Mouse (Mus musculus) layer of hippocampus, adult 6 months (tissue): ENCODE data around the gene Skp2. TPM values are rescaled to one million over a fixed set of nuclear protein-coding genes. Genes with fewer than 3 reads are reported as not detected.

Experiments used
- long read RNA-seq, 2 experiments: library from polyadenylated mRNA; unstranded; transcript quantifications; one replicate each; pipeline ENCODE4 v2.0.0; 2019 to 2020
- polyA plus RNA-seq: library from polyadenylated mRNA; unstranded; fragments of <200 nt; fragmentation: Nextera tagmentation; gene quantifications from 2 replicates; pipeline ENCODE4 v1.2.3, GENCODE M21; 2021

Skp2 gene
- polyA plus RNA-seq, result 1.3 and 1.7 TPM in 2 replicates
- long read RNA-seq, experiment 1, transcript Skp2-201 (10 exons, 3,118 nt), result major isoform, 6 of 7 reads
- long read RNA-seq, experiment 1, partial matches to known transcripts, result 1 of 7 reads
- long read RNA-seq, experiment 1, other reads (novel, unspliced or antisense), result 0 of 7 reads
- long read RNA-seq, experiment 2, full-length matches to known transcripts, result 18 of 21 reads
- long read RNA-seq, experiment 2, partial matches to known transcripts, result 0 of 21 reads
- long read RNA-seq, experiment 2, other reads (novel, unspliced or antisense), result 3 of 21 reads

GRCm38 (mm10) chr15:9155325-9155724 lies at the start of gene Skp2:
TSS of gene Skp2 (minus strand) at chr15:9155425.

GRCm38 (mm10) chr15:9140252-9140680 lies 15.0 kb downstream of the Skp2 start, which contains the start of gene Lmbrd2:
TSS of gene Lmbrd2 (plus strand) at chr15:9140550.

GRCm38 (mm10) chr15:9070912-9071555 lies 84.2 kb downstream of the Skp2 start, which contains the start of gene Nadk2:
TSS of gene Nadk2 (plus strand) at chr15:9071260.

Other genes starting within 250 kb of the Skp2 start
- 6.9 TPM in 2 replicates for gene Ranbp3l, start 187.5 kb downstream of the Skp2 start, polyA plus RNA-seq
- 16.7 and 19.4 TPM in 2 replicates for gene Nadk2, start 84.2 kb downstream of the Skp2 start, polyA plus RNA-seq
- gene Lmbrd2, start 14.9 kb downstream of the Skp2 start, polyA plus RNA-seq, result 7.7 and 8.4 TPM in 2 replicates
- not detected in 2 replicates for gene Ugt3a1, start 121.5 kb upstream of the Skp2 start, polyA plus RNA-seq
- not detected in 2 replicates for gene Ugt3a2, start 180.1 kb upstream of the Skp2 start, polyA plus RNA-seq